Mouse (Mus musculus): ENCODE results near the gene B3galt4.

DNA sequence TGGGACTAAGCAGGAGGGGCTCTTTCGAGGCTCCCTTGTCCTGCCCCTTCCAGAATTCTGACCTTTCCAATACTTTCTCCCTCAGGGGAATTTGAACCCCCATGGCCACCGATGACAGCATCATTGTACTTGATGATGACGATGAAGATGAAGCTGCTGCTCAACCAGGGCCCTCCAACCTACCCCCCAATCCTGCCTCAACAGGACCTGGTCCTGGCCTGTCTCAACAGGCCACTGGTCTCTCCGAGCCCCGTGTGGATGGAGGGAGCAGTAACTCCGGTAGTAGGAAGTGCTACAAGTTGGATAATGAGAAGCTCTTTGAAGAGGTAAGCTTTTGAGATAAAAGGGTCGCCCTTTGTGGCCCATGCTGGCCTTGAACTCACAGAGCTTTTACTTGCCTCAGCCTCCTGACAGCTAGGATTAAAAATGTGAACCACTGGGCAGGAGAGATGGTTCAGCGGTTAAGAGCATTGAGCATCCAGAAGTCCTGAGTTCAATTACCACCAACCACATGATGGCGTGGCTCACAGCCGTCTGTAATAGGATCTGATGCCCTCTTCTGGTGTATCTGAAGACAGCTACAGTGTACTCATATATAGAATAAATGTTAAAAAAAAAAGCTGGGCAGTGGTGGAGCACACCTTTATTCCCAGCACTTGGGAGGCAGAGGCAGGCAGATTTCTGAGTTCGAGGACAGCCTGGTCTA lies 40.8 kb downstream of the B3galt4 start:
- TF ChIP-seq POLR2A (IDR thresholded peaks at IDR 0.05; ENCODE audit: insufficient read depth, low read depth, low read length) = no peak
- TF ChIP-seq CTCF (IDR thresholded peaks at IDR 0.05) = peak; percentile 18; the same call in 1 of the 2 replicates
- TF ChIP-seq EP300 (IDR thresholded peaks at IDR 0.05; ENCODE audit: insufficient read depth, low read depth, low read length) = no peak

All from heart, adult 2 months (tissue).